In genomic region chr17:35248986-35249385, GRCm38 (mm10) we compare ENCODE assay signal across 25 mouse cellular contexts. TPM values are rescaled to one million over a fixed set of nuclear protein-coding genes. Genes with fewer than 3 reads are reported as not detected.
"Had no signal": no experiment of that assay in that cellular context is flagged by ENCODE, and none has a peak within 500 bp of the region (broad histone marks: within the 10 kb centered on the region; RNA-seq: fewer than 3 reads in every experiment).

No protein-coding gene starts in this region.

- H3K27ac ChIP-seq: gastrocnemius, adult 2 months; heart, adult 2 months; heart, embryonic 13.5 days; heart, embryonic 15.5 days; hindbrain, embryonic 10.5 days; hindbrain, embryonic 12.5 days; hindbrain, embryonic 15.5 days; intestine, embryonic 15.5 days; layer of hippocampus, adult 2 months; left cerebral cortex, adult 2 months; limb, embryonic 10.5 days; limb, embryonic 12.5 days; liver, embryonic 13.5 days had no signal

- DNase-seq: gastrocnemius, adult 2 months; gastrocnemius, postnatal 10 days; gastrocnemius, postnatal 25 days; heart, adult 2 months; heart, postnatal 4 days; kidney, adult 18-20 months; kidney, adult 8-10 months; kidney, postnatal 10 days; liver; liver, embryonic 13.5 days had no signal

- H3K9ac ChIP-seq: heart, embryonic 13.5 days; heart, embryonic 15.5 days; hindbrain, embryonic 15.5 days; intestine, embryonic 15.5 days; limb, embryonic 12.5 days; liver, embryonic 13.5 days had no signal

- H3K9me3 ChIP-seq: heart, embryonic 13.5 days; heart, embryonic 15.5 days; hindbrain, embryonic 10.5 days; hindbrain, embryonic 12.5 days; hindbrain, embryonic 15.5 days; intestine, embryonic 15.5 days; limb, embryonic 10.5 days; limb, embryonic 12.5 days; liver, embryonic 13.5 days had no signal

- H3K4me3 ChIP-seq: gastrocnemius, adult 2 months; heart, adult 2 months; heart, embryonic 13.5 days; heart, embryonic 15.5 days; hindbrain, embryonic 10.5 days; hindbrain, embryonic 12.5 days; hindbrain, embryonic 15.5 days; intestine, embryonic 15.5 days; layer of hippocampus, adult 2 months; left cerebral cortex, adult 2 months; limb, embryonic 10.5 days; limb, embryonic 12.5 days; liver, embryonic 13.5 days had no signal

- ATAC-seq: inflammation-experienced regulatory T-cells, adult 6 months; intestine, embryonic 15.5 days; intestine, postnatal 0 days had no signal

- H3K27me3 ChIP-seq: heart, embryonic 13.5 days; heart, embryonic 15.5 days; hindbrain, embryonic 12.5 days; hindbrain, embryonic 15.5 days; intestine, embryonic 15.5 days; limb, embryonic 12.5 days; liver, embryonic 13.5 days had no signal

- H3K4me2 ChIP-seq: heart, embryonic 11.5 days; heart, embryonic 13.5 days; heart, embryonic 15.5 days; hindbrain, embryonic 12.5 days; hindbrain, embryonic 15.5 days; intestine, embryonic 15.5 days; limb, embryonic 12.5 days; liver, embryonic 11.5 days; liver, embryonic 13.5 days had no signal

RNA-seq across cellular contexts. Expression of gene Gm16181, which starts 28.4 kb away (rescaled TPM):
- polyA plus RNA-seq: heart, embryonic 13.5 days; limb, embryonic 14.5 days; liver, embryonic 11.5 days had no signal
